Mouse (Mus musculus) cerebellum, adult 2 months (tissue): Measurements from ENCODE around the gene Prkd3. TPM values are rescaled to one million over a fixed set of nuclear protein-coding genes. Genes with fewer than 3 reads are reported as not detected.

ENCODE experiments used
- DNase-seq, 2 experiments: peaks; one replicate each; pipeline ENCODE4 v3.0.0; 2021
- H3K27ac ChIP-seq: fragments of 200-500 bp; 2 replicates; pipeline ENCODE4 v1.5.1; 2012; ENCODE audit warnings: low read length, control low read depth, inconsistent platforms; ENCODE audit not compliant: insufficient read depth
- H3K27me3 ChIP-seq: fragments of 200-500 bp; 2 replicates; pipeline ENCODE4 v1.6.1; 2012; ENCODE audit warnings: inconsistent platforms, mild to moderate bottlenecking, low read length, moderate library complexity; ENCODE audit not compliant: control insufficient read depth, insufficient read depth
- H3K4me1 ChIP-seq: fragments of 200-500 bp; 2 replicates; pipeline ENCODE4 v1.6.1; 2011; ENCODE audit warnings: low read length; ENCODE audit not compliant: control insufficient read depth, insufficient read depth
- H3K4me3 ChIP-seq: fragments of 200-500 bp; replicated peaks from 2 replicates; pipeline ENCODE3; 2011; ENCODE audit warnings: mild to moderate bottlenecking, low read depth, low read length, control low read depth; ENCODE audit not compliant: insufficient read depth
- CTCF ChIP-seq: fragments of 200-500 bp; IDR thresholded peaks from 2 replicates; pipeline ENCODE4 v1.5.1; 2011; ENCODE audit warnings: low read depth, mild to moderate bottlenecking, control low read depth, low read length, moderate library complexity, borderline replicate concordance; ENCODE audit not compliant: insufficient read depth
- POLR2A ChIP-seq: fragments of 200-500 bp; IDR thresholded peaks from 2 replicates; pipeline ENCODE4 v1.6.1; 2011; ENCODE audit warnings: low read length, control low read depth, borderline replicate concordance; ENCODE audit not compliant: insufficient read depth
- WGBS: fragments of 180-500 bp; shearing (Covaris S2); methylation state at CpG from one replicate; pipeline ENCODE4 v1.1.7; 2018; 5-methylcytosine and 5-hydroxymethylcytosine counted together
- polyA plus RNA-seq: library from polyadenylated mRNA; depleted of rRNA; stranded (reverse); fragments of >200 nt; gene quantifications from 2 replicates; pipeline ENCODE4 v1.2.3, GENCODE M21; 2012; rRNA removed

The Prkd3 gene
- polyA plus RNA-seq, 1 experiment, result 14.7 TPM

DNA sequence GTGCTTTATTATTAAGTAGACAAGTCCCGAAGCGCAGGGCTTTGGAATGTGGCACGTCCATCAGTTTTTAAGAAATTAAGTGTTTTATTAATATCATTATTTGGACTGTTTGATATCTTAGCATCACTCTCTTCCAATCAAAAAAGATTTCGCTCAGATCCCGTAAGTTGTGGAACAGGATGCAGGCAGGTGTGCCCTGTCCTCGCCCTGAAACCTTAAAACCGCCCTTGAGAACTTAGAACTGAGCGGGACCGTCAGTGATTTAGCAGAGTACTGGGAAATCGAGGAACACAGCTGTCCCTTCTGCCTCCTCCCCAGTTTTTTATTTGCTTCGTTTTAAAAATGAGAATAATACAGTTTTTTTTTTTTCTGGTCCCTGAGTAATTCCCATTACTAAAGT is 103.7 kb downstream of the Prkd3 start:
- peaks cover 5% of the 10 kb centered on the region; the same call in 1 of the 2 replicates for H3K4me1 ChIP-seq
- peak overlapping the region; percentile 85 for H3K4me3 ChIP-seq
- H3K27me3 ChIP-seq, result no peaks in the 10 kb centered on the region
- no peak for DNase-seq
- TF ChIP-seq POLR2A (no peak), CTCF (no peak)
- peak overlapping the region; percentile 54; the same call in 1 of the 2 replicates for H3K27ac ChIP-seq
- WGBS, result under 1% methylated on average over 11 of the region's 11 CpGs

DNA sequence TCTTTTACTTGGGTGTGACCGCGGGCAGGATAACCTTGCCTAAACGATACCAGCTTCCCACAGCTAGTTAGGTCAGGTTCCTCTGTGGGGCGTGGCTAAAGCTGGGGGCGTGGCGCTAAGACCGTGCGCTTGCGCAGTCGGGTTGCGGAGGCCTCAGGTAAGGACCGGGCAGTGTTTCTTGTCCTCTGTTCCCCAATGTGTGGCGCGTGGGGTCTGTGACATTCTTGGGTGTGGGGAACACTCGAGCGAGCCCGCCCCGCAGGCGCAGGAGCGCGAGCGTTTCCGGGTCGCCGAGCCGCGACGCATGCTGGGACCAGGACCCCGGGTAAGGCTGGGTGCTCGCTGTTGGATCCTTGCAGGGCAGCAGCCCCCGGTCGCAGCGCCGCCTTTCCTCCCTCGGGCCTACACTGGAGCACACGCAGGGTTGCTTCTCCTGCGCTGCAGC is 104.2 kb downstream of the Prkd3 start, which contains the start of gene Cebpzos:
Gene Cebpzos, plus strand, starts transcription at position 132 of the 445 bp plus-strand sequence.
- under 1% methylated on average over 37 of the region's 37 CpGs for WGBS
- peak; percentile 93 for DNase-seq
- H3K27me3 ChIP-seq, result no peaks in the 10 kb centered on the region
- no peak for TF ChIP-seq CTCF
- peak; percentile 84 for TF ChIP-seq POLR2A
- peak within 1 kb of the TSS; percentile 85 for H3K4me3 ChIP-seq
- peaks cover 5% of the 10 kb centered on the region; the same call in 1 of the 2 replicates for H3K4me1 ChIP-seq
- peak within 1 kb of the TSS; percentile 54; the same call in 1 of the 2 replicates for H3K27ac ChIP-seq

DNA sequence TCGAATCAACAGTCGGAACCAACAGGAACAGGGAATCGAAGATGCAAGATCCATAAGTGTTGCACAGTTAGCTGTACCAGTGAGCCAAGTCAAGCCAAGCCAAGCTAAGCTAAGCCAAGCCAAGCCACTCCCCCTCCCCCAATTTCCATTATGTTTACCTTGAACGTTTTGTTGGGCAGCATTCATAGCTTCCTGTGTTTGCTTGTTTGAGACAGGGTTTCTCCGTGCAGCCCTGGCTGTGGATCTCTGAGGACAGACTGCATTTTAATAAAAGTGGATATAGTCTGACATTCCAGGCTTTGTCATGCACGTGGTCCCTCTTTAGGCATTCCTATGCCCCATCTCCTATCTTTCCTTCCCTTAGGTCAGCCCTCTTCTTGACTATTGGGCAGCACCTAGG is 104.8 kb downstream of the Prkd3 start:
- Histone ChIP-seq H3K4me1 (peaks cover 5% of the 10 kb centered on the region; the same call in 1 of the 2 replicates), H3K27ac (no peak overlapping the region), H3K27me3 (no peaks in the 10 kb centered on the region), H3K4me3 (peak overlapping the region; percentile 85)
- DNase-seq, result no peak
- TF ChIP-seq POLR2A (no peak), CTCF (no peak)
- 27% methylated on average over 6 of the region's 6 CpGs for WGBS

DNA sequence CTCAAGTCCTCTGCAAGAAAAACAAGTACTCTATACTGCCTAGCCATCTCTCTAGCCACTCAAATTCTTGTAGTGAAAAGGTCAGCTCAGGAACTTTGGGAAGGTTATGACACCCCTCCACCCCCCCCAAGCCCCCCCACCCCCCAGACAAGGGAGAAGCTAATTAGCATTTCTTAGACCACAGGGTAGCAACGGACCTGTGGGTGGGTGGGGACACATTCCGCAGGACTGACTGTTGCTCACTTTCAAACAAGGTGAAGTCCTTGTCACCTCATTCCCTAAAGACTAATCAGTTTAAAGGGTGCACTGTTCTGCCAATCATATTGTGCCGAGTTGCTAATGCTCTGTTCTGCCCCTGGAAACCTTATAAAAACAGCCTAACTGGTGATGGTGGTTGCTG is 106.7 kb downstream of the Prkd3 start:
- Histone ChIP-seq H3K4me1 (peaks cover 5% of the 10 kb centered on the region; the same call in 1 of the 2 replicates), H3K4me3 (no peak overlapping the region), H3K27ac (no peak overlapping the region), H3K27me3 (no peaks in the 10 kb centered on the region)
- WGBS, result 83% methylated on average over 3 of the region's 3 CpGs
- no peak for TF ChIP-seq POLR2A
- TF ChIP-seq CTCF, result no peak
- DNase-seq, result no peak

DNA sequence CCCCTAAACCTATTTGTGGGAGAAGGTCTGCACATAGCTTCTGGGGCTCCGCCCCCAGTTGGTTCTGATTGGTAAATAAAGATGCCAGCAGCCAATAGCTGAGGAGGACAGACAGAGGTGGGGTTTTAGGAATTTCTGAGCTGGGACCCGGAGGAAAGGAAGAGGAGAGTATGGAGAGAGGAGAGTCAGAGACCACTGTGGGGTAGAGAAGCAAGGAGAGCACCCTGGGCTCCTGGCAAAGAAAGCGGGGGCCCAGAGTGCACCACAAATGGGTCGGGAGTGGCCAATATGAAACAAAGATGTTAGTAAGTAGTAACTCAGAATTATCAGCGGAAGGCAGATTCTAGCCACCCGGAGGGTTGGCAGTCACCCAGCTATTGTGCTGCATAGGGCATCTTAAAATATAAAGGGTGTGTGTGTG is 107.7 kb downstream of the Prkd3 start:
- H3K27ac ChIP-seq, result no peak overlapping the region
- peak overlapping the region; percentile 77 for H3K4me3 ChIP-seq
- H3K27me3 ChIP-seq, result no peaks in the 10 kb centered on the region
- H3K4me1 ChIP-seq, result peaks cover 5% of the 10 kb centered on the region; the same call in 1 of the 2 replicates
- TF ChIP-seq CTCF (no peak), POLR2A (no peak)
- WGBS, result 18% methylated on average over 6 of the region's 6 CpGs
- DNase-seq, result peak; percentile 48 to 59

DNA sequence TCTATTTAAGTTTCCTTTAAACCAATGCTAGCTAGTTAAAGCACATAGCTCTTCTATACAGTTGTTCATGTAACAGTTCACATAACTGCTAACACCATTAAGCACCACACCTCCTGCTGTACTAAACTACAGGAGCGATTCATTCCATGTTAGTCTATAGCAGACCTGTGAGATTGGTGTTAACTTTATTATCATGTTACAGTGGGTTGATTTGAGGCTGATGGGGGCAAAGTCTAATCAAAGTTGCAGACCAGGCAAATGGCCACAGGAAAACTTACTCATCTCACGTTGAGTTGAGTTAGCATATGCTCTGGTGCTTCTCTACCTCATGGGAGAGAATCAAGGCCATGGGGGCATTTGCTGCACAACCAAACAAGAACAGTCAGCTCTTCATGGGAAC is 111.2 kb downstream of the Prkd3 start:
- no peak for TF ChIP-seq POLR2A
- Histone ChIP-seq H3K4me3 (no peak overlapping the region), H3K27me3 (no peaks in the 10 kb centered on the region), H3K4me1 (no peaks in the 10 kb centered on the region), H3K27ac (no peak overlapping the region)
- DNase-seq, result no peak
- WGBS, result 61% methylated on average over 2 of the region's 2 CpGs

DNA sequence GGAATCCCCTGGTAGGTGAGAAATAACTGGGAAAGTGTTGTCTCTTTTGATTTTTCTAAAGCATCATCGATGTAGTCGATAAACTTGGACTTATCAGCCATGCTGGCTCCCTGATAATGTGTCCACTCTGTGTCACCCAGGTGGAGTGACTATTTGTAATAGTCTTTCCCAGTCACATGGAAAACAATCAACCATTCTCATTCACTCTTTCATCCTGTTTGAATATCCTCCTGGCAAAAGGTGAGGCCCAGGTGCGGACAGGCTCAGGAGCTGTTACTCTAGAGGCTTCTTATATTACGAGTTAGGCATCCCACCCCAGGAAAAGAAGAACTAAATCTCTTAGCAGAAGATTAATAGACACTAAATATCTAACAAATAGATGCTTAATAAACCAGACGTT is 113.7 kb downstream of the Prkd3 start, which contains the start of gene Sult6b1:
Gene Sult6b1, minus strand, starts transcription at position 101 of the 400 bp plus-strand sequence.
- TF ChIP-seq CTCF (no peak), POLR2A (no peak)
- WGBS, result 86% methylated on average over 5 of the region's 5 CpGs
- H3K27me3 ChIP-seq, result no peaks in the 10 kb centered on the region
- H3K4me3 ChIP-seq, result no peak within 1 kb of the TSS
- H3K4me1 ChIP-seq, result no peaks in the 10 kb centered on the region
- no peak within 1 kb of the TSS for H3K27ac ChIP-seq
- DNase-seq, result no peak

DNA sequence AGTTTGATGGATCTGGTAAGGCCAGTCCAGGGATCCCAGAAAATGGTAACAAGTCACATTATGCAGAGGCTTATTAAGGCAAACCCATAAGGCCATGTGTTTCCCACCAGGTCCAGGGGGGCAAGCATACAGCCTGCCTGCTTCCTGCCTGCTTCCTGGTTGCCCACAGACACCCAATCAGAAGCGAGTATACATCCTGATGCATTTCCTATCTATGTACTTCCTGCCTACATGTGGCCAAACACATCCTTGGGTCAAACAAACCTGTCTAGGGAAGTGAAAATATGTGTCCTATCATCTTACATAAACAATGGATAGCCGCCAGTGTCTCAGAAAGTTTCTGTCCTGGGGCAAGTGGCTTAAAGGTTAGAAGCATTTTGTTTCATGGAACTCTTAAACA is 117.5 kb downstream of the Prkd3 start:
- H3K4me1 ChIP-seq, result no peaks in the 10 kb centered on the region
- no peak for DNase-seq
- no peaks in the 10 kb centered on the region for H3K27me3 ChIP-seq
- H3K4me3 ChIP-seq, result no peak overlapping the region
- WGBS, result 86% methylated on average over 2 of the region's 2 CpGs
- no peak for TF ChIP-seq POLR2A
- no peak for TF ChIP-seq CTCF
- no peak overlapping the region for H3K27ac ChIP-seq

Other genes with a start within 250 kb of the Prkd3 start
- 36.0 and 39.2 TPM in 2 replicates for gene Heatr5b, start 185.5 kb downstream of the Prkd3 start, polyA plus RNA-seq
- 39.0 and 40.4 TPM in 2 replicates for gene Gpatch11, start 185.2 kb downstream of the Prkd3 start, polyA plus RNA-seq
- 2.7 and 2.9 TPM in 2 replicates for gene Eif2ak2, start 138.2 kb downstream of the Prkd3 start, polyA plus RNA-seq
- gene Sult6b1, start 113.8 kb downstream of the Prkd3 start, polyA plus RNA-seq, result 0.20 and 0.35 TPM in 2 replicates
- gene Cebpzos, start 104.3 kb downstream of the Prkd3 start, polyA plus RNA-seq, result 49.3 and 53.4 TPM in 2 replicates
- gene Cebpz, start 83.8 kb downstream of the Prkd3 start, polyA plus RNA-seq, result 20.9 and 21.5 TPM in 2 replicates
- gene Ndufaf7, start 83.7 kb downstream of the Prkd3 start, polyA plus RNA-seq, result 45.3 and 46.7 TPM in 2 replicates
- gene Qpct, start 31.1 kb upstream of the Prkd3 start, polyA plus RNA-seq, result 8.7 and 10.1 TPM in 2 replicates